Mouse (Mus musculus) myocyte (in vitro differentiated cells): Measurements from ENCODE around the gene Slc35f4. TPM values are rescaled to one million over a fixed set of nuclear protein-coding genes. Genes with fewer than 3 reads are reported as not detected.

Experiments used
- H3K27me3 ChIP-seq: one replicate; pipeline ENCODE4 v1.6.1; 2011; ENCODE audit not compliant: control insufficient read depth, insufficient read depth, insufficient read length
- H3K36me3 ChIP-seq: one replicate; pipeline ENCODE4 v1.6.1; 2011; ENCODE audit not compliant: control insufficient read depth, insufficient read depth
- H3K4me2 ChIP-seq: one replicate; pipeline ENCODE4 v1.6.1; 2011; ENCODE audit warnings: low read depth, control low read depth
- H3K4me3 ChIP-seq: one replicate; pipeline ENCODE4 v1.5.1; 2011; ENCODE audit warnings: mild to moderate bottlenecking, control low read depth, moderate library complexity
- H3K79me2 ChIP-seq: one replicate; pipeline ENCODE4 v1.6.1; 2011; ENCODE audit not compliant: control insufficient read depth, insufficient read depth
- H3ac ChIP-seq: one replicate; pipeline ENCODE4 v1.6.1; 2011; ENCODE audit not compliant: control insufficient read depth, insufficient read length
- CEBPB ChIP-seq: IDR thresholded peaks from 2 replicates; pipeline ENCODE4 v1.6.1; 2011; ENCODE audit warnings: mild to moderate bottlenecking, moderate library complexity; ENCODE audit not compliant: poor library complexity, insufficient read depth, severe bottlenecking
- E2F4 ChIP-seq: IDR thresholded peaks from one replicate; pipeline ENCODE4 v1.6.1; 2011; ENCODE audit warnings: mild to moderate bottlenecking, control low read depth, moderate library complexity; ENCODE audit not compliant: insufficient read depth
- MAX ChIP-seq: IDR thresholded peaks from one replicate; pipeline ENCODE4 v1.6.1; 2011; ENCODE audit warnings: low read depth, mild to moderate bottlenecking, control low read depth
- MYOD1 ChIP-seq, 3 experiments: IDR thresholded peaks; one replicate each; pipeline ENCODE4 v1.6.1; 2011; ENCODE audit warnings: control low read depth in 2 of 3, low read depth in 2 of 3, mild to moderate bottlenecking in 2 of 3, moderate library complexity in 1 of 3; ENCODE audit not compliant: insufficient read length in 2 of 3, control insufficient read depth in 1 of 3
- MYOG ChIP-seq, 3 experiments: IDR thresholded peaks; one replicate each; pipeline ENCODE4 v1.6.1; 2011; ENCODE audit warnings: control low read depth in 2 of 3, low read depth in 2 of 3, mild to moderate bottlenecking in 2 of 3; ENCODE audit not compliant: insufficient read length in 2 of 3, control insufficient read depth in 1 of 3, insufficient read depth in 1 of 3
- POLR2A ChIP-seq: IDR thresholded peaks from one replicate; pipeline ENCODE4 v1.6.1; 2011; ENCODE audit warnings: low read depth, mild to moderate bottlenecking, control low read depth, moderate library complexity; ENCODE audit not compliant: insufficient read length
- POLR2AphosphoS2 ChIP-seq: IDR thresholded peaks from one replicate; pipeline ENCODE4 v1.6.1; 2011; ENCODE audit warnings: low read depth, control low read depth; ENCODE audit not compliant: insufficient read length
- REST ChIP-seq: IDR thresholded peaks from one replicate; pipeline ENCODE4 v1.6.1; 2011; ENCODE audit warnings: mild to moderate bottlenecking, control low read depth, moderate library complexity; ENCODE audit not compliant: insufficient read depth, insufficient read length
- SRF ChIP-seq: IDR thresholded peaks from one replicate; pipeline ENCODE4 v1.6.1; 2011; ENCODE audit warnings: low read depth; ENCODE audit not compliant: control insufficient read depth, insufficient read length
- TCF12 ChIP-seq: IDR thresholded peaks from one replicate; pipeline ENCODE4 v1.6.1; 2011; ENCODE audit warnings: mild to moderate bottlenecking, control low read depth; ENCODE audit not compliant: poor library complexity, insufficient read depth, severe bottlenecking
- TCF3 ChIP-seq: IDR thresholded peaks from one replicate; pipeline ENCODE4 v1.6.1; 2011; ENCODE audit warnings: low read depth, control low read depth; ENCODE audit not compliant: insufficient read length
- USF1 ChIP-seq: IDR thresholded peaks from one replicate; pipeline ENCODE4 v1.6.1; 2011; ENCODE audit warnings: low read depth, mild to moderate bottlenecking, control low read depth, moderate library complexity
- polyA plus RNA-seq: library from polyadenylated mRNA; unstranded; fragments of >200 nt; fragmentation: generic; extraction: Trizol; gene quantifications from one replicate; pipeline ENCODE4 v1.2.1, GENCODE M21; 2012; ENCODE audit warnings: missing spikeins

Gene Slc35f4
- polyA plus RNA-seq, 1 experiment, result not detected

DNA sequence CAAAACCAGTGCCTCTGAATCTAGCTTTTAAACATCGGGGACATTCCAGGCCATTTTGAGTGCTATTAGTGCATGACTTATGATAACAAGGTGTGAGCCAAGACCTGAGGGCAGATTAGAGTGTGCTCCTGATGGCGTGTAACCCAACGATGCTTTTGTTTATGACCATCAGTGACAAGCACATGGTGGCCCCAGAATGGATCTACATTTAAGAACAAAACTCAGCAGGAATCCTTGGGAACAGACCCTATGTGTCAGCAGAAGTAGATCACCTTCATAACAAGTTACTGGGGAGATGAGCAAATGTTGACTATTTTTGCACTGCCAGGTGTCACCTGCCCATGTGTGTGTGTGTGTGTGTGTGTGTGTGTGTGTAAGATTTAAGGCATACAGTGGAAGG lies 218.0 kb downstream of the Slc35f4 start:
- Histone ChIP-seq H3ac (no peak overlapping the region), H3K4me3 (no peak overlapping the region), H3K27me3 (no peaks in the 10 kb centered on the region), H3K4me2 (no peak overlapping the region), H3K79me2 (no peaks in the 10 kb centered on the region), H3K36me3 (no peaks in the 10 kb centered on the region)
- TF ChIP-seq E2F4, result no peak
- TF ChIP-seq POLR2AphosphoS2, result no peak
- no peak for TF ChIP-seq MYOG (IDR thresholded peaks at IDR 0.05; ENCODE audit: control insufficient read depth in 1 of 3, insufficient read depth in 1 of 3, insufficient read length in 2 of 3, low read depth in 2 of 3)
- TF ChIP-seq MYOD1 (IDR thresholded peaks at IDR 0.05; ENCODE audit: control insufficient read depth in 1 of 3, insufficient read length in 2 of 3, low read depth in 2 of 3), result no peak
- TF ChIP-seq SRF, result no peak
- no peak for TF ChIP-seq POLR2A
- TF ChIP-seq MAX, result no peak
- no peak for TF ChIP-seq CEBPB
- no peak for TF ChIP-seq REST
- TF ChIP-seq TCF3, result no peak
- TF ChIP-seq USF1, result no peak
- TF ChIP-seq TCF12, result no peak

DNA sequence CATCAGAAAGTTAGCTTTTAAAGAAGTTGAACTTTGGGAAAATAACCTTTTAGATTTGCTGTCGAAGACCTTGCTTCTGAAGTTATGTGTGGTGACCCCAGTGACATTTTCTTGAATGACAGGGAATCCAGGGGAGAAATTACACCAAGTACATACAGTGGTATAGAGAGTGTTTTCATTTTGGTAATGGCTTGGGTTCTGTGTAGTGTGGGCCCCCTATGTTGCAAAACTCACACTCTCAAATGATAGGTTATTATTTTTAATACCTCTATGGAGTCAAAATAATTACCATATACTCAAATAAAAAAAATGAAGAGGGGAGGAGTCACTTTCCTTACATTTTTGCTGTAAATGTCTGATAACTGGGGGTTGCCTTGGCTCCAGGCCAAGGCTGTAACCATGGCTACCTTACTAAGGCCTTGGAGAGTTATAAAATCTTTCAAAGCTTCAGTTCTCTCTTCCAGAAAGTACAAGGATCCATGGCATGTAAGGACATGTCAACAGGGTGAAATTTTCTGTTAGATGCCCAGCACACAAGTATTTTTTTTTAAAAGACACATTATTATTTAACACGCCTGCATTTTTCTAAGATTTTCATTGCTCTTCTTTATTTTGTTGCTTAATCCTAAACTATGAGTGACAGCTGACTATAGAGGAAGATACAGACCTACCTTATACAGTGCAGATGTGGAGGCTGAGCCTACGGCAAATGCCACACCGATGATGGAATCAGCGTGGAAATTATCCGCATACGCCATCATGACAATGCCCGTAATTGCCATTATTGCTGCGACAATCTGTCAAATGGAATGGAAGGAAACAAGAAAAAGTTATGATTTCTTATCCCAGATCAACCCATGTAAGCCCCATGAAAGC lies 220.1 kb downstream of the Slc35f4 start:
- Histone ChIP-seq H3K27me3 (no peaks in the 10 kb centered on the region), H3K79me2 (no peaks in the 10 kb centered on the region), H3K4me2 (no peak overlapping the region), H3K36me3 (no peaks in the 10 kb centered on the region), H3K4me3 (no peak overlapping the region), H3ac (no peak overlapping the region)
- TF ChIP-seq MAX (no peak), USF1 (no peak), TCF3 (no peak), CEBPB (no peak), POLR2A (no peak), SRF (no peak), MYOD1 (IDR thresholded peaks at IDR 0.05; ENCODE audit: control insufficient read depth in 1 of 3, insufficient read length in 2 of 3, low read depth in 2 of 3) (no peak), E2F4 (no peak), REST (no peak), TCF12 (no peak), POLR2AphosphoS2 (no peak), MYOG (IDR thresholded peaks at IDR 0.05; ENCODE audit: control insufficient read depth in 1 of 3, insufficient read depth in 1 of 3, insufficient read length in 2 of 3, low read depth in 2 of 3) (no peak)

DNA sequence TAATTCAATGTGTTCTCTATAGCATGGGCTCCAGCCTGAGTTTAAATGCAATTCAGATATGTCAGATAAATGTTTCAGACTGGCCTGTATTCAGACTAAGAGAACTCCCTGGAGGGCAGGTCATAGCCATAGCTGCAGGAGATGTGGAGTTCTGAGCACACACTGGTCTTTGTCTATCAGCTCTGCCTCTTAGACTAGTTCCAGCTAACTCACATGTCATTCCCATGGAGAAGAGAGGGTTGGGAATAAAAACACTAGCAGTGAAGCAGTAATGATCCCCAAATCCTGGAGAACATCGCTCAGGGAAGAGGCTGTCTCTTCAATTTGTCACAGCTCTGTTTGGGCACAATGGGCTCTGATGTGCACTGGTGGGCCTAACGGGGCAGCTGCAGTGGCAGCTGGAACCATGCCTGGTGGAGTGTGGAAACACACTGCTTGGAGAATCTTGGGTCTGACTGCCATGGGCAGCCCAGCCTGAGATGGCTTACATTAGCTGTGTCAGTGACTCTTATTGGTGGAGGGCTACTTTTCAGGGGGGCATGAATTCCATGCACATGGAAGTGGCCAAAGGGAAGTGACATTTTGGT lies 223.5 kb downstream of the Slc35f4 start:
- no peaks in the 10 kb centered on the region for H3K79me2 ChIP-seq
- no peak overlapping the region for H3ac ChIP-seq
- no peak overlapping the region for H3K4me3 ChIP-seq
- H3K36me3 ChIP-seq, result no peaks in the 10 kb centered on the region
- no peak for TF ChIP-seq USF1
- H3K4me2 ChIP-seq, result no peak overlapping the region
- H3K27me3 ChIP-seq, result no peaks in the 10 kb centered on the region

DNA sequence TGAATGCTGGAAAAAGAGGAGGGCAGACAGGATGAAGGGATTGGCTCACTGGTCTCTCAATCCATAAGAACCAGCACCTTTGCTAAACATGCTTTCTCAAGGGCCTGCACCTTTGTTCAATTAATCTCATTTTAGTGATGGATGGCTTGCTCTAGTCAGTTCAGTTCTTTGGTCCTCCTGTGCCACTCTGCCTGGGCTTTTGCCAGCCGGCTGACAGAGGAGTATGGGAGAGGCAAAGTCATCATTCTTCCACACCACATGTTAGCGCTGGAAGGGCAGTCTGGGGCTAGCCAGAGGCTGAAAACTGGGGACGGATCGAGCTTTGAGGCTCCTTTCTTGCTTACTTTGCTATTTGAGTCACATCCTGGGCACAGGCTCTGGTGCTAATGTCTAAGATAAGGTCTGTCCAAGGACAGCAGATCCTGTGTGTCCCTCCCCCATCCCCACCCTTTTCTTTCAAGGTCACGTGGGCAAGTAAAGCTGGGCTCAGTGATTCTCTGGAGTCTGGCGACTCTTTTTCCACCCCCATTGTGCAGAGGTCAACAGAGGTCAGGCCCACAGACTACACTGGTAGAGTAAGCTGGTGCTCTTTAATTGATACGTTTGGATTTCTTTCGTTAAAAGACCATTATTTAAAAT lies 224.7 kb downstream of the Slc35f4 start:
- no peak overlapping the region for H3ac ChIP-seq

DNA sequence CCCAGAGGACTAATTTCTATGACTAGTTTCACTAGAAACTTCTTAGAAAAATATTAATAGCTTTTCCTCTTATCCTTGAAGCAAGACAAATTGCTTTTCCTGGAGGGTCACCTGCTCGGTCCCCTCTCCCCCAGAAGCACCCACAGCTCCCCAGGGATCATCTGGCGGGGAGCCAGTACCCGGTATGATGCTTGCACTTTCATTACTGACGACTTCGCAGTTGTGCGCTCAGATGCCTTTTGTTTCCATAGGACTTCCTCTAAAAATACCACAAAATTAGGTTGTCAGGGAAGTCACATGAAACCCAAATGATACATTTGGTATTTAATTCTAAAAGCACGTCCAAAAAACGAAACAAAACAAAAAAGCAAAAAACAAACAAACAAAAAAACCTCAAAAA lies 225.5 kb downstream of the Slc35f4 start:
- H3K27me3 ChIP-seq, result no peaks in the 10 kb centered on the region
- H3ac ChIP-seq, result no peak overlapping the region
- no peak overlapping the region for H3K4me3 ChIP-seq
- no peak for TF ChIP-seq MAX
- no peak for TF ChIP-seq MYOD1 (IDR thresholded peaks at IDR 0.05; ENCODE audit: control insufficient read depth in 1 of 3, insufficient read length in 2 of 3, low read depth in 2 of 3)
- TF ChIP-seq TCF12, result no peak
- no peak for TF ChIP-seq POLR2A
- no peak for TF ChIP-seq TCF3
- no peak for TF ChIP-seq CEBPB
- no peak for TF ChIP-seq SRF
- no peak for TF ChIP-seq E2F4
- no peak for TF ChIP-seq POLR2AphosphoS2
- TF ChIP-seq MYOG (IDR thresholded peaks at IDR 0.05; ENCODE audit: control insufficient read depth in 1 of 3, insufficient read depth in 1 of 3, insufficient read length in 2 of 3, low read depth in 2 of 3), result no peak
- TF ChIP-seq REST, result no peak
- TF ChIP-seq USF1, result no peak
- H3K79me2 ChIP-seq, result no peaks in the 10 kb centered on the region
- no peaks in the 10 kb centered on the region for H3K36me3 ChIP-seq
- H3K4me2 ChIP-seq, result no peak overlapping the region

More for the DNA sequence above, 224.7 kb downstream of the Slc35f4 start:
- TF ChIP-seq SRF, result no peak
- no peak for TF ChIP-seq USF1
- Histone ChIP-seq H3K27me3 (no peaks in the 10 kb centered on the region), H3K4me2 (no peak overlapping the region), H3K4me3 (no peak overlapping the region), H3K79me2 (no peaks in the 10 kb centered on the region), H3K36me3 (no peaks in the 10 kb centered on the region)
